Comparison of ENCODE assay signal across 9 mouse cellular contexts in genomic region chr10:128583644-128584043, GRCm38 (mm10). TPM values are rescaled to one million over a fixed set of nuclear protein-coding genes. Genes with fewer than 3 reads are reported as not detected.
DNase-seq lines count a peak whose midpoint lies in the region; ATAC-seq and TF ChIP-seq lines count a peak whose summit lies in the region.
"Had no signal": no experiment of that assay in that cellular context is flagged by ENCODE, and none has a peak within 500 bp of the region (broad histone marks: within the 10 kb centered on the region; RNA-seq: fewer than 3 reads in every experiment).

No protein-coding gene starts in this region.

- H3K4me2 ChIP-seq in lung, embryonic 14.5 days, result peak overlapping the region; percentile 48
- H3K4me2 ChIP-seq in midbrain, postnatal 0 days (ENCODE audit: low read depth, low read length, poor library complexity, severe bottlenecking), result no peak overlapping the region

- 0 out of 2 replicates have a peak, but pooled peaks cover 11% of the 10 kb centered on the region for H3K36me3 ChIP-seq in lung, embryonic 14.5 days (ENCODE audit: insufficient read depth)
- no peaks in the 10 kb centered on the region for H3K36me3 ChIP-seq in midbrain, postnatal 0 days (ENCODE audit: insufficient read depth, low read length)

- H3K9ac ChIP-seq in lung, embryonic 14.5 days, result no peak overlapping the region
- no peak overlapping the region for H3K9ac ChIP-seq in midbrain, postnatal 0 days (replicated peaks; ENCODE audit: low read length, poor library complexity, severe bottlenecking)

- no peak overlapping the region for H3K4me3 ChIP-seq in lung, embryonic 14.5 days (ENCODE audit: low read depth, low read length)
- H3K4me3 ChIP-seq in midbrain, postnatal 0 days (ENCODE audit: low read depth, low read length), result no peak overlapping the region
- H3K4me3 ChIP-seq: left cerebral cortex, adult 2 months had no signal

- H3K27me3 ChIP-seq in lung, embryonic 14.5 days (ENCODE audit: insufficient read depth, low read length), result peaks cover 23% of the 10 kb centered on the region
- H3K27me3 ChIP-seq in midbrain, postnatal 0 days (ENCODE audit: insufficient read depth, low read length), result peaks cover 13% of the 10 kb centered on the region

- no peak for TF ChIP-seq CTCF in lung, embryonic 14.5 days (IDR thresholded peaks at IDR 0.05; ENCODE audit: low read depth)
- TF ChIP-seq CTCF in midbrain, postnatal 0 days (IDR thresholded peaks at IDR 0.05), result no peak

- 21% methylated on average over 7 of the region's 7 CpGs for WGBS in lung, embryonic 14.5 days
- WGBS in midbrain, postnatal 0 days, result 33% methylated on average over 7 of the region's 7 CpGs

- no peaks in the 10 kb centered on the region for H3K9me3 ChIP-seq in lung, embryonic 14.5 days (ENCODE audit: low read depth, low read length)
- no peaks in the 10 kb centered on the region for H3K9me3 ChIP-seq in midbrain, postnatal 0 days (ENCODE audit: low read length)

- peak overlapping the region; percentile 75 for H3K27ac ChIP-seq in lung, embryonic 14.5 days (ENCODE audit: low read depth)
- no peak overlapping the region for H3K27ac ChIP-seq in midbrain, postnatal 0 days (ENCODE audit: low read depth, low read length)
- H3K27ac ChIP-seq: left cerebral cortex, adult 2 months had no signal

- ATAC-seq in lung, embryonic 14.5 days (ENCODE audit: insufficient read depth), result peak; percentile 53
- no peak for ATAC-seq in midbrain, postnatal 0 days (ENCODE audit: low FRiP score)

- DNase-seq in ovary, adult 18-20 months (ENCODE audit: low spot score), result peak; percentile 75
- DNase-seq in ovary, postnatal 10 days (ENCODE audit: low spot score), result no peak
- DNase-seq in cerebellum, postnatal 36 days, result peak; percentile 28 to 48
- peak; percentile 47 to 68 for DNase-seq in heart, postnatal 14 days
- DNase-seq in lung, embryonic 14.5 days, result peak; percentile 48
- DNase-seq in midbrain, postnatal 0 days (ENCODE audit: low spot score), result no peak
- DNase-seq in layer of hippocampus, postnatal 10 days (ENCODE audit: low spot score in 2 of 2), result no peak
- no peak for DNase-seq in right cerebral cortex, postnatal 10 days (ENCODE audit: low spot score in 2 of 2)

- no peaks in the 10 kb centered on the region for H3K4me1 ChIP-seq in lung, embryonic 14.5 days (ENCODE audit: insufficient read depth)
- H3K4me1 ChIP-seq in midbrain, postnatal 0 days (ENCODE audit: insufficient read depth, low read length), result no peaks in the 10 kb centered on the region

- intact Hi-C loops in heart, postnatal 14 days (cut with DNase I), result no loop called here

RNA-seq across cellular contexts. Expression of gene Erbb3, which starts 5.8 kb away (rescaled TPM):
- 1 to 10 TPM; 6.8 to 7.8 TPM for total RNA-seq in heart, postnatal 14 days (2021)
- polyA plus RNA-seq in lung, embryonic 14.5 days (2014; fragmentation: Nextera tagmentation; extraction: Ambion mirVana), result 20.2 and 22.9 TPM in 2 replicates
- 1.1 and 1.2 TPM in 2 replicates for total RNA-seq in midbrain, postnatal 0 days (2014; rRNA removed)
- polyA plus RNA-seq in midbrain, postnatal 0 days (2015; fragmentation: Nextera tagmentation; extraction: Ambion mirVana), result 0.21 and 0.33 TPM in 2 replicates
- under 1 TPM; 0.71 to 0.76 TPM for total RNA-seq in layer of hippocampus, postnatal 10 days (2021)

RNA-seq across cellular contexts. Expression of gene Pa2g4, which starts 17.9 kb away (rescaled TPM):
- total RNA-seq in heart, postnatal 14 days (2021), result 10 to 100 TPM; 48.4 to 51.6 TPM
- 240 and 244 TPM in 2 replicates for polyA plus RNA-seq in lung, embryonic 14.5 days (2014; fragmentation: Nextera tagmentation; extraction: Ambion mirVana)
- 78.0 and 82.4 TPM in 2 replicates for total RNA-seq in midbrain, postnatal 0 days (2014; rRNA removed)
- polyA plus RNA-seq in midbrain, postnatal 0 days (2015; fragmentation: Nextera tagmentation; extraction: Ambion mirVana), result 107 and 110 TPM in 2 replicates
- total RNA-seq in layer of hippocampus, postnatal 10 days (2021), result 10 to 100 TPM; 83.2 to 87.6 TPM

RNA-seq across cellular contexts. Expression of gene Rpl41, which starts 34.5 kb away (rescaled TPM):
- total RNA-seq in heart, postnatal 14 days (2021), result 1,000 to 10,000 TPM; 1,645 to 1,937 TPM
- polyA plus RNA-seq in lung, embryonic 14.5 days (2014; fragmentation: Nextera tagmentation; extraction: Ambion mirVana), result 4,697 and 4,895 TPM in 2 replicates
- total RNA-seq in midbrain, postnatal 0 days (2014; rRNA removed), result 772 and 807 TPM in 2 replicates
- polyA plus RNA-seq in midbrain, postnatal 0 days (2015; fragmentation: Nextera tagmentation; extraction: Ambion mirVana), result 2,464 and 2,473 TPM in 2 replicates
- total RNA-seq in layer of hippocampus, postnatal 10 days (2021), result 1,000 to 10,000 TPM; 2,468 to 2,532 TPM

RNA-seq across cellular contexts. Expression of gene Zc3h10, which starts 36.1 kb away (rescaled TPM):
- 1 to 10 TPM; 7.0 to 8.4 TPM for total RNA-seq in heart, postnatal 14 days (2021)
- polyA plus RNA-seq in lung, embryonic 14.5 days (2014; fragmentation: Nextera tagmentation; extraction: Ambion mirVana), result 11.0 and 14.5 TPM in 2 replicates
- 20.6 and 30.3 TPM in 2 replicates for total RNA-seq in midbrain, postnatal 0 days (2014; rRNA removed)
- 12.0 and 12.5 TPM in 2 replicates for polyA plus RNA-seq in midbrain, postnatal 0 days (2015; fragmentation: Nextera tagmentation; extraction: Ambion mirVana)
- total RNA-seq in layer of hippocampus, postnatal 10 days (2021), result 10 to 100 TPM; 12.2 to 14.0 TPM

RNA-seq across cellular contexts. Expression of gene Rps26, which starts 42.9 kb away (rescaled TPM):
- total RNA-seq in heart, postnatal 14 days (2021), result 100 to 1,000 TPM; 264 to 297 TPM
- polyA plus RNA-seq in lung, embryonic 14.5 days (2014; fragmentation: Nextera tagmentation; extraction: Ambion mirVana), result 1,029 and 1,115 TPM in 2 replicates
- total RNA-seq in midbrain, postnatal 0 days (2014; rRNA removed), result 1,580 and 1,646 TPM in 2 replicates
- polyA plus RNA-seq in midbrain, postnatal 0 days (2015; fragmentation: Nextera tagmentation; extraction: Ambion mirVana), result 382 and 398 TPM in 2 replicates
- 100 to 1,000 TPM; 508 to 545 TPM for total RNA-seq in layer of hippocampus, postnatal 10 days (2021)

Comparison
In these comparisons a context has a peak if more than half of its experiments do, and no peak if none do; other contexts are left out.
1. DNase-seq: peak in ovary, adult 18-20 months (single experiment), cerebellum, postnatal 36 days (2 of 2), heart, postnatal 14 days (2 of 2) and lung, embryonic 14.5 days (single experiment); none in ovary, postnatal 10 days (single experiment), midbrain, postnatal 0 days (single experiment), layer of hippocampus, postnatal 10 days (0 of 2) and right cerebral cortex, postnatal 10 days (0 of 2).